Mouse (Mus musculus) ovary, adult 2 months (tissue): ENCODE data around the gene Ddx3x. TPM values are rescaled to one million over a fixed set of nuclear protein-coding genes. Genes with fewer than 3 reads are reported as not detected.

ENCODE experiments used
- polyA plus RNA-seq: library from polyadenylated mRNA; depleted of rRNA; stranded (reverse); fragments of >200 nt; gene quantifications from 2 replicates; pipeline ENCODE4 v1.2.3, GENCODE M21; 2012; rRNA removed

Ddx3x gene
- 11.6 and 12.7 TPM in 2 replicates for polyA plus RNA-seq

GRCm38 (mm10) chrX:13280409-13281328 is at the start of gene Ddx3x:
Gene Ddx3x (plus strand): TSS chrX:13280970.

Other genes starting within 250 kb of the Ddx3x start
- 7.6 and 9.3 TPM in 2 replicates for gene Usp9x, start 209.5 kb upstream of the Ddx3x start, polyA plus RNA-seq
- gene Nyx, start 185.1 kb downstream of the Ddx3x start, polyA plus RNA-seq, result 1.7 and 3.4 TPM in 2 replicates